Mouse (Mus musculus) NIH3T3 (cell line): ENCODE measurements around the gene Rab4b.

ENCODE experiments used
- DNase-seq: peaks from one replicate; pipeline ENCODE4 v3.0.0-alpha.2; 2012; ENCODE audit warnings: low read depth

Rab4b gene

GRCm38 (mm10) chr7:27184964-27185363 is 6.3 kb upstream of the Rab4b start:
- DNase-seq, result peak; percentile 68

- no peak for DNase-seq
These were observed 3.8 kb upstream of the Rab4b start for GRCm38 (mm10) chr7:27182498-27182897.

GRCm38 (mm10) chr7:27180837-27181695 is 2.4 kb upstream of the Rab4b start, which contains the start of the genes Gm21983 and Mia:
Gene Gm21983, minus strand, starts transcription at chr7:27181086.
Gene Mia, minus strand, starts transcription at chr7:27181157.
- DNase-seq, result no peak

GRCm38 (mm10) chr7:27180036-27180435 is 1.3 kb upstream of the Rab4b start:
- no peak for DNase-seq

- DNase-seq, result no peak
These were observed 672 bp upstream of the Rab4b start for GRCm38 (mm10) chr7:27179217-27179918.

GRCm38 (mm10) chr7:27177942-27178323 is 763 bp downstream of the Rab4b start:
- no peak for DNase-seq

GRCm38 (mm10) chr7:27174896-27175295 is 3.8 kb downstream of the Rab4b start:
- DNase-seq, result no peak

GRCm38 (mm10) chr7:27174496-27174895 is 4.2 kb downstream of the Rab4b start:
- DNase-seq, result no peak

- no peak for DNase-seq
These were observed 7.7 kb downstream of the Rab4b start for GRCm38 (mm10) chr7:27170981-27171380.

GRCm38 (mm10) chr7:27168371-27168770 is 10.3 kb downstream of the Rab4b start:
- DNase-seq, result no peak

- DNase-seq, result no peak
These were observed 11.1 kb downstream of the Rab4b start for GRCm38 (mm10) chr7:27167475-27168094.

GRCm38 (mm10) chr7:27166614-27167474 is 11.9 kb downstream of the Rab4b start, which contains the start of gene Egln2:
Gene Egln2, minus strand, starts transcription at chr7:27166802.
- DNase-seq, result peak; percentile 97

GRCm38 (mm10) chr7:27166229-27166613 is 12.5 kb downstream of the Rab4b start:
- DNase-seq, result peak; percentile 93

GRCm38 (mm10) chr7:27165696-27166095 is 13.0 kb downstream of the Rab4b start:
- DNase-seq, result no peak

GRCm38 (mm10) chr7:27165007-27165655 is 13.6 kb downstream of the Rab4b start:
- DNase-seq, result no peak

- no peak for DNase-seq
These were observed 14.4 kb downstream of the Rab4b start for GRCm38 (mm10) chr7:27164112-27164947.

- no peak for DNase-seq
These were observed 15.3 kb downstream of the Rab4b start for GRCm38 (mm10) chr7:27163450-27163805.

GRCm38 (mm10) chr7:27162780-27163449 is 15.8 kb downstream of the Rab4b start:
- DNase-seq, result no peak

GRCm38 (mm10) chr7:27161744-27162143 is 17.0 kb downstream of the Rab4b start:
- peak; percentile 52 for DNase-seq

GRCm38 (mm10) chr7:27160921-27161320 is 17.8 kb downstream of the Rab4b start:
- DNase-seq, result no peak
